Mouse (Mus musculus): ENCODE measurements around the gene Gm20708.

Gm20708 gene

GRCm38 (mm10) chr11:117809407-117810311 is at the start of gene Gm20708, which contains the start of gene Syngr2:
TSS of gene Gm20708 (plus strand) at chr11:117809668.
TSS of gene Syngr2 (plus strand) at chr11:117809668.
- peak; percentile 80 for DNase-seq

- no peak for DNase-seq
Observed at GRCm38 (mm10) chr11:117760374-117761119, 48.9 kb upstream of the Gm20708 start.

GRCm38 (mm10) chr11:117761801-117762200 is 47.7 kb upstream of the Gm20708 start:
- DNase-seq = no peak

GRCm38 (mm10) chr11:117762246-117762645 is 47.2 kb upstream of the Gm20708 start:
- DNase-seq = no peak

- no peak for DNase-seq
Observed at GRCm38 (mm10) chr11:117764319-117764718, 45.1 kb upstream of the Gm20708 start.

- DNase-seq = no peak
Observed at GRCm38 (mm10) chr11:117765361-117765760, 44.1 kb upstream of the Gm20708 start.

GRCm38 (mm10) chr11:117766275-117766674 is 43.2 kb upstream of the Gm20708 start:
- no peak for DNase-seq

GRCm38 (mm10) chr11:117768725-117769682 is 40.5 kb upstream of the Gm20708 start:
- no peak for DNase-seq

- DNase-seq = no peak
Observed at GRCm38 (mm10) chr11:117769683-117770047, 39.8 kb upstream of the Gm20708 start.

- no peak for DNase-seq
Observed at GRCm38 (mm10) chr11:117770407-117770806, 39.1 kb upstream of the Gm20708 start.

GRCm38 (mm10) chr11:117772352-117772751 is 37.1 kb upstream of the Gm20708 start:
- no peak for DNase-seq

GRCm38 (mm10) chr11:117774925-117775324 is 34.5 kb upstream of the Gm20708 start:
- DNase-seq = no peak

GRCm38 (mm10) chr11:117775540-117775939 is 33.9 kb upstream of the Gm20708 start:
- DNase-seq = no peak

- DNase-seq = no peak
Observed at GRCm38 (mm10) chr11:117776085-117776792, 33.2 kb upstream of the Gm20708 start.

GRCm38 (mm10) chr11:117777111-117777510 is 32.4 kb upstream of the Gm20708 start:
- DNase-seq = no peak

- no peak for DNase-seq
Observed at GRCm38 (mm10) chr11:117778031-117778430, 31.4 kb upstream of the Gm20708 start.

- DNase-seq = peak; percentile 48
Observed at GRCm38 (mm10) chr11:117778851-117779433, 30.5 kb upstream of the Gm20708 start.

GRCm38 (mm10) chr11:117779434-117780198 is 29.9 kb upstream of the Gm20708 start:
- peak; percentile 78 for DNase-seq

- DNase-seq = no peak
Observed at GRCm38 (mm10) chr11:117780199-117780515, 29.3 kb upstream of the Gm20708 start.

- peak; percentile 91 for DNase-seq
Observed at GRCm38 (mm10) chr11:117780582-117781111, 28.8 kb upstream of the Gm20708 start.

All from lung, postnatal 14 days (tissue).